Comparison of ENCODE assay signal across 19 mouse cellular contexts in genomic region chr6:85087425-85087824, GRCm38 (mm10). TPM values are rescaled to one million over a fixed set of nuclear protein-coding genes. Genes with fewer than 3 reads are reported as not detected.
DNase-seq lines count a peak whose midpoint lies in the region; TF ChIP-seq lines count a peak whose summit lies in the region.
"Had no signal": no experiment of that assay in that cellular context is flagged by ENCODE, and none has a peak within 500 bp of the region (broad histone marks: within the 10 kb centered on the region; RNA-seq: fewer than 3 reads in every experiment).

No protein-coding gene starts in this region.

- no peak overlapping the region for H3K4me3 ChIP-seq in gastrocnemius, adult 2 months
- H3K4me3 ChIP-seq: embryonic facial prominence, embryonic 12.5 days; lung, embryonic 15.5 days; midbrain, embryonic 10.5 days had no signal

- H3K27ac ChIP-seq in gastrocnemius, adult 2 months, result peak overlapping the region; percentile 4
- H3K27ac ChIP-seq: embryonic facial prominence, embryonic 12.5 days; hindbrain, embryonic 14.5 days; liver, embryonic 14.5 days; lung, embryonic 15.5 days; midbrain, embryonic 10.5 days had no signal

- DNase-seq in gastrocnemius, adult 2 months, result no peak
- no peak for DNase-seq in gastrocnemius, postnatal 10 days
- peak; percentile 80 for DNase-seq in 3T3-L1 (ENCODE audit: low read depth, low spot score)
- peak; percentile 68 for DNase-seq in fat pad, adult 2 months (ENCODE audit: extremely low read depth, low read depth, low spot score)
- peak; percentile 52 for DNase-seq in large intestine, adult 2 months (ENCODE audit: low read depth, low spot score)
- DNase-seq in left cerebral cortex, adult 9 months (ENCODE audit: low spot score in 2 of 2), result no peak
- no peak for DNase-seq in ovary, postnatal 10 days (ENCODE audit: low spot score)
- DNase-seq: cerebellum, adult 9-10 months; heart, adult 18-20 months; heart, postnatal 36 days; kidney, adult 11 months; kidney, postnatal 10 days; lung, postnatal 4 days; thymus, postnatal 36 days had no signal

- no peak for TF ChIP-seq CTCF in gastrocnemius, adult 2 months (IDR thresholded peaks at IDR 0.05)

- intact Hi-C loops in gastrocnemius, adult 2 months (cut with DNase I), result no loop called here

- 21% methylated on average over 4 of the region's 4 CpGs for WGBS in large intestine, adult 2 months

RNA-seq across cellular contexts. Expression of gene Exoc6b, which starts 18.1 kb away (rescaled TPM):
- 10 to 100 TPM; 14.0 to 16.3 TPM for total RNA-seq in gastrocnemius, adult 2 months (2021)
- total RNA-seq in gastrocnemius, postnatal 10 days (2021), result 10 to 100 TPM; 16.2 to 18.4 TPM
- polyA plus RNA-seq in large intestine, adult 2 months (2012; rRNA removed), result 6.9 and 7.5 TPM in 2 replicates

RNA-seq across cellular contexts. Expression of gene Spr, which starts 50.1 kb away (rescaled TPM):
- total RNA-seq in gastrocnemius, adult 2 months (2021), result 10 to 100 TPM; 40.7 to 57.9 TPM
- total RNA-seq in gastrocnemius, postnatal 10 days (2021), result 10 to 100 TPM; 20.0 to 22.2 TPM
- polyA plus RNA-seq in large intestine, adult 2 months (2012; rRNA removed), result 35.1 and 38.7 TPM in 2 replicates

Comparison
In these comparisons a context has a peak if more than half of its experiments do, and no peak if none do; other contexts are left out.
1. DNase-seq: peak in 3T3-L1 (single experiment), fat pad, adult 2 months (single experiment) and large intestine, adult 2 months (single experiment); none in gastrocnemius, adult 2 months (single experiment), gastrocnemius, postnatal 10 days (single experiment), left cerebral cortex, adult 9 months (0 of 2) and ovary, postnatal 10 days (single experiment).